Mouse (Mus musculus) neutrophil, adult 83 days (primary cell): ENCODE data around the gene Psat1. TPM values are rescaled to one million over a fixed set of nuclear protein-coding genes. Genes with fewer than 3 reads are reported as not detected.

Experiments
- total RNA-seq, 2 experiments: library from RNA; stranded (reverse); gene quantifications; one replicate each; pipeline ENCODE4 v1.2.4; 2023

Gene Psat1
- total RNA-seq: 10 to 100 TPM; 25.1 to 27.4 TPM

DNA sequence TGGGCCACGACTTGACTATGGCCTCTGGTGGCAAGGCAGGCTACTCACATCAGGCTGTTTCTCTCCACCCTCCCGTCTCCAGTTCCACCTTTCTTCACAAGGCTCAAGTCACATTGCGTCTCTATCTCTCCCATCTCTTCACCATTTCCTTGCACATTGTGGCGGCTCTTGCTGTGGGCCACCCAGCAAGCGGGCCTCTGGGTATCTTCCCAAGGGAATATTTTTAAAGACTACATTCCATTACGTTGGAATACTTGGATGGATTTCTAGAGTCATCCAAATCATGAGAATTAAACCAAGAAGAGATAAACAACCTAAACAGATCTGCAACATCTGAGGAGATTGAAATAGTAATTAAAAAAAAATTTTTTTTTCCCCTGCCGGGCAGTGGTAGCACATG lies at the start of gene Psat1:
TSS of gene Psat1 (minus strand) at position 101 of the 400 bp plus-strand sequence.

DNA sequence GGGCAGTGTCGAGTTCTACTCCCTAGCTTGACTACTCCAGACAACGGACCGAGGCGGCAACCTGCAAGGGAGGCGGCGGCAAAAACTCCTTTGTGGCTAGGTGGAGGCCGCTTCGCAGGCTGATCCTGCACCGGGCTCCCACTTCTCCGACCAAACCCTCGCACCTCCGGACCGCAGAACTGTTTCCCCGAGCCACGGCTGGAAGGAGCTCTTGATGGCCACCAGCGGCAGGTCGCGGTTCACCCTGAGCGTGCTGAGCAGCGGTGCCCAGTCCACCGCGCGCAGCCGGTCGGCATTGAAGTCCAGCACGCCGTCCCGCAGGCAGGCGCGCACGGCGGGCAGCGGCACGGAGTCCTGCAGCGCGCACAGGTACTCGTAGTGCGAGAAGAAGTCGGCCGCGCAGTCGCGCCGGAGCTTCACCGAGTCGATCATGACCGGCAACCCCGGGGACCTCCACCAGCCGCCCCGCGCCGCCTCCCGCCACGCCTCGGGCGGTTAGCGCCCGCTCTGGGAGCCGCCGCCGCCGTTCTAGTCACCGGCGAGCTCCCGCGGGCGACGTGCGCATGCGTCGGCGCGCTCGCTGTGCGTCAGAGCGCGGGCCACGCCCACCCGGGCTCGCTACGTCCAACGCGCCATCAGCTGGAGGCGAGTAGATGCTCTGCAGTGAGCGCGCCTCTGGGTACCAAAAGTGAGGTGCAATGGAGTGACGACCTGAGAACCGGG lies 37.5 kb upstream of the Psat1 start, which contains the start of gene Cep78:
TSS of gene Cep78 (minus strand) at position 541 of the 723 bp plus-strand sequence.

Other genes with a start within 250 kb of the Psat1 start
- gene Cep78, start 37.7 kb upstream of the Psat1 start, total RNA-seq: 1 to 10 TPM; 8.0 to 8.5 TPM
- 10 to 100 TPM; 63.1 to 65.1 TPM for gene Gnaq, start 185.5 kb upstream of the Psat1 start, total RNA-seq